Mouse (Mus musculus) erythroblast, embryonic 14.5 days (primary cell): ENCODE data around the gene Gm9945. TPM values are rescaled to one million over a fixed set of nuclear protein-coding genes. Genes with fewer than 3 reads are reported as not detected.

Experiments used
- H3K27me3 ChIP-seq: 2 replicates; pipeline ENCODE4 v1.6.1; 2012; ENCODE audit warnings: inconsistent platforms; ENCODE audit not compliant: control insufficient read depth
- H3K36me3 ChIP-seq: 2 replicates; pipeline ENCODE4 v1.6.1; 2012; ENCODE audit warnings: mild to moderate bottlenecking, inconsistent platforms; ENCODE audit not compliant: control insufficient read depth
- H3K4me1 ChIP-seq: 2 replicates; pipeline ENCODE4 v1.6.1; 2012; ENCODE audit warnings: inconsistent platforms; ENCODE audit not compliant: control insufficient read depth
- H3K4me3 ChIP-seq: replicated peaks from 2 replicates; pipeline ENCODE3; 2012; ENCODE audit warnings: moderate library complexity, mild to moderate bottlenecking, inconsistent platforms
- H3K9me3 ChIP-seq: 2 replicates; pipeline ENCODE4 v1.6.1; 2012; ENCODE audit warnings: low read length, inconsistent platforms, mixed read lengths; ENCODE audit not compliant: control insufficient read depth
- GATA1 ChIP-seq: IDR thresholded peaks from 2 replicates; pipeline ENCODE4 v1.6.1; 2012; ENCODE audit warnings: low read length, inconsistent platforms, mixed read lengths
- TAL1 ChIP-seq: IDR thresholded peaks from 3 replicates; pipeline ENCODE4 v1.6.1; 2012; ENCODE audit warnings: low read length, inconsistent platforms, mixed read lengths
- polyA plus RNA-seq: library from polyadenylated mRNA; stranded (reverse); fragments of >175 nt; gene quantifications from 2 replicates; pipeline ENCODE4 v1.2.3, GENCODE M21; 2012

The Gm9945 gene
- polyA plus RNA-seq = not detected in 2 replicates

GRCm38 (mm10) chr11:53479783-53480301 lies at the start of gene Gm9945, which contains the start of gene Sowaha:
Gene Gm9945 (plus strand): TSS chr11:53480166.
Gene Sowaha (minus strand): TSS chr11:53480274.
- H3K4me3 ChIP-seq = peak within 1 kb of the TSS; percentile 97
- H3K9me3 ChIP-seq = peaks cover 13% of the 10 kb centered on the region
- H3K36me3 ChIP-seq = peaks cover 37% of the 10 kb centered on the region
- H3K4me1 ChIP-seq = peaks cover 79% of the 10 kb centered on the region
- TF ChIP-seq TAL1 (no peak), GATA1 (no peak)
- H3K27me3 ChIP-seq = peaks cover 53% of the 10 kb centered on the region

GRCm38 (mm10) chr11:53430300-53430669 lies 49.7 kb upstream of the Gm9945 start:
- peak overlapping the region; percentile 99 for H3K4me3 ChIP-seq
- TF ChIP-seq TAL1 (no peak), GATA1 (0 out of 2 replicates have a peak, but pooled peaks have one; percentile 4)
- no peaks in the 10 kb centered on the region for H3K27me3 ChIP-seq
- H3K4me1 ChIP-seq = peaks cover 51% of the 10 kb centered on the region
- H3K36me3 ChIP-seq = peaks cover 34% of the 10 kb centered on the region
- H3K9me3 ChIP-seq = no peaks in the 10 kb centered on the region

- Histone ChIP-seq H3K4me3 (peak within 1 kb of the TSS; percentile 99), H3K36me3 (peaks cover 30% of the 10 kb centered on the region), H3K4me1 (peaks cover 53% of the 10 kb centered on the region), H3K27me3 (no peaks in the 10 kb centered on the region), H3K9me3 (no peaks in the 10 kb centered on the region)
- TF ChIP-seq GATA1 (no peak), TAL1 (no peak)
Measured at GRCm38 (mm10) chr11:53430670-53431346, 49.2 kb upstream of the Gm9945 start, which contains the start of the genes Uqcrq and Gdf9. Gene Uqcrq (minus strand): TSS chr11:53430831. Gene Gdf9 (plus strand): TSS chr11:53431023.

- Histone ChIP-seq H3K36me3 (peaks cover 27% of the 10 kb centered on the region), H3K4me1 (peaks cover 55% of the 10 kb centered on the region), H3K4me3 (peak overlapping the region; percentile 99), H3K27me3 (no peaks in the 10 kb centered on the region), H3K9me3 (no peaks in the 10 kb centered on the region)
- TF ChIP-seq GATA1 = peak; percentile 31; the same call in 1 of the 2 replicates
- TF ChIP-seq TAL1 = no peak
Measured at GRCm38 (mm10) chr11:53431347-53432056, 48.5 kb upstream of the Gm9945 start.

- H3K9me3 ChIP-seq = no peaks in the 10 kb centered on the region
- no peaks in the 10 kb centered on the region for H3K27me3 ChIP-seq
- peaks cover 15% of the 10 kb centered on the region for H3K36me3 ChIP-seq
- TF ChIP-seq GATA1 = no peak; the same call in 1 of the 2 replicates
- no peak for TF ChIP-seq TAL1
- no peak overlapping the region for H3K4me3 ChIP-seq
- peaks cover 55% of the 10 kb centered on the region for H3K4me1 ChIP-seq
Measured at GRCm38 (mm10) chr11:53433057-53433456, 46.9 kb upstream of the Gm9945 start.

GRCm38 (mm10) chr11:53435504-53435903 lies 44.5 kb upstream of the Gm9945 start:
- H3K9me3 ChIP-seq = no peaks in the 10 kb centered on the region
- H3K36me3 ChIP-seq = no peaks in the 10 kb centered on the region
- H3K4me1 ChIP-seq = peaks cover 37% of the 10 kb centered on the region
- H3K27me3 ChIP-seq = no peaks in the 10 kb centered on the region
- no peak overlapping the region for H3K4me3 ChIP-seq
- TF ChIP-seq GATA1 = no peak
- TF ChIP-seq TAL1 = no peak

- Histone ChIP-seq H3K36me3 (no peaks in the 10 kb centered on the region), H3K27me3 (no peaks in the 10 kb centered on the region), H3K4me1 (peaks cover 34% of the 10 kb centered on the region), H3K4me3 (no peak overlapping the region), H3K9me3 (no peaks in the 10 kb centered on the region)
- TF ChIP-seq TAL1 (no peak), GATA1 (no peak)
Measured at GRCm38 (mm10) chr11:53436338-53436737, 43.6 kb upstream of the Gm9945 start.

- Histone ChIP-seq H3K4me3 (no peak overlapping the region), H3K9me3 (no peaks in the 10 kb centered on the region), H3K27me3 (no peaks in the 10 kb centered on the region), H3K36me3 (no peaks in the 10 kb centered on the region), H3K4me1 (peaks cover 14% of the 10 kb centered on the region)
- no peak for TF ChIP-seq GATA1
- TF ChIP-seq TAL1 = no peak
Measured at GRCm38 (mm10) chr11:53441921-53442320, 38.0 kb upstream of the Gm9945 start.

GRCm38 (mm10) chr11:53443861-53444260 lies 36.1 kb upstream of the Gm9945 start:
- no peaks in the 10 kb centered on the region for H3K36me3 ChIP-seq
- TF ChIP-seq TAL1 (no peak), GATA1 (no peak)
- H3K4me3 ChIP-seq = no peak overlapping the region

More at GRCm38 (mm10) chr11:53443861-53444260, 36.1 kb upstream of the Gm9945 start:
- Histone ChIP-seq H3K9me3 (no peaks in the 10 kb centered on the region), H3K27me3 (no peaks in the 10 kb centered on the region), H3K4me1 (peaks cover 14% of the 10 kb centered on the region)
